Mouse (Mus musculus) stomach, embryonic 16.5 days (tissue): ENCODE data around the gene Arntl2. TPM values are rescaled to one million over a fixed set of nuclear protein-coding genes. Genes with fewer than 3 reads are reported as not detected.

Source experiments
- ATAC-seq: fragments of 200-750 bp; cut with Nextera tagmentation; 2 replicates; pipeline ENCODE4 v1.8.0; 2017; ENCODE audit warnings: moderate number of reproducible peaks, moderate TSS enrichment; ENCODE audit not compliant: insufficient read depth, low FRiP score
- H3K27ac ChIP-seq: fragments of 300-500 bp; sonication (generic); 2 replicates; pipeline ENCODE4 v1.5.1; 2014; ENCODE audit warnings: low read length
- H3K27me3 ChIP-seq: fragments of 300-500 bp; sonication (generic); 2 replicates; pipeline ENCODE4 v1.6.1; 2014; ENCODE audit warnings: low read length, control low read depth, mixed read lengths; ENCODE audit not compliant: control insufficient read depth, insufficient read depth
- H3K36me3 ChIP-seq: fragments of 300-500 bp; sonication (generic); 2 replicates; pipeline ENCODE4 v1.6.1; 2014; ENCODE audit warnings: low read length; ENCODE audit not compliant: control insufficient read depth, insufficient read depth
- H3K4me1 ChIP-seq: fragments of 300-500 bp; sonication (generic); 2 replicates; pipeline ENCODE4 v1.6.1; 2014; ENCODE audit warnings: low read length, control low read depth, mixed read lengths; ENCODE audit not compliant: control insufficient read depth, insufficient read depth
- H3K4me2 ChIP-seq: fragments of 300-500 bp; sonication (generic); 2 replicates; pipeline ENCODE4 v1.6.1; 2014; ENCODE audit warnings: low read depth, low read length, mixed read lengths
- H3K4me3 ChIP-seq: fragments of 300-500 bp; sonication (generic); replicated peaks from 2 replicates; pipeline ENCODE4 v1.5.1; 2014; ENCODE audit warnings: mild to moderate bottlenecking, low read length
- H3K9ac ChIP-seq: fragments of 300-500 bp; sonication (generic); 2 replicates; pipeline ENCODE4 v1.6.1; 2014; ENCODE audit warnings: low read length
- H3K9me3 ChIP-seq: fragments of 300-500 bp; sonication (generic); replicated peaks from 2 replicates; pipeline ENCODE4 v1.6.1; 2016; ENCODE audit warnings: low read length, control low read depth; ENCODE audit not compliant: control insufficient read depth
- WGBS: fragments of 180-500 bp; shearing (Covaris S2); extraction: QIAGEN DNeasy Blood & Tissue Kit; methylation state at CpG from one replicate; pipeline ENCODE4 v1.1.7; 2014; 5-methylcytosine and 5-hydroxymethylcytosine counted together
- polyA plus RNA-seq: library from polyadenylated mRNA; unstranded; fragments of >200 nt; fragmentation: Nextera tagmentation; extraction: Ambion mirVana; gene quantifications from 2 replicates; pipeline ENCODE4 v1.2.1, GENCODE M21; 2015

Gene Arntl2
- polyA plus RNA-seq, 1 experiment from 2014 or later, result 7.5 TPM

DNA sequence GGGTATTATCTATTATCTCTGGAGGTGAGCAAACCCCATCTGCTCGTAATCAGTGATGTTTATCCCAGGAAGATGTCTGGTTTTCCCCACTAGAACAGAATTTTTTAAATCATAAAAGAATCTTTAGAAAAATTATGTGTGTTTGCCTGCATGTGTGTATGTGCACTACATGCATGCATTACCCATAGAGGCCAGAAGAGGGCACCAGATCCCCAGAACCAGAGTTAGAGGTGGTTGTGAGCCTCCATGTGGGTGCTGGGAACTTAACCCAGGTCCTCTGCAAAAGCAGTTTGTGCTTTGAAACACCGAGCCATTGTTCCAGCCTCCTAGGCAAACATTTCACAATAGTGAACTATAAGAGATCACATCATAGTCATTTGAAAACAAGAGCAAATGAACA lies 81.0 kb downstream of the Arntl2 start:
- H3K4me1 ChIP-seq, result no peaks in the 10 kb centered on the region
- H3K27me3 ChIP-seq, result no peaks in the 10 kb centered on the region
- no peak for ATAC-seq
- H3K4me3 ChIP-seq, result no peak overlapping the region
- no peak overlapping the region for H3K27ac ChIP-seq
- H3K9me3 ChIP-seq, result peaks cover 6% of the 10 kb centered on the region
- WGBS, result 92% methylated on average over 2 of the region's 2 CpGs
- no peak overlapping the region for H3K4me2 ChIP-seq
- H3K9ac ChIP-seq, result no peak overlapping the region
- no peaks in the 10 kb centered on the region for H3K36me3 ChIP-seq

GRCm38 (mm10) chr6:146877425-146878045 lies 81.7 kb downstream of the Arntl2 start:
- no peak for ATAC-seq
- H3K4me3 ChIP-seq, result no peak overlapping the region
- H3K4me1 ChIP-seq, result no peaks in the 10 kb centered on the region
- H3K9me3 ChIP-seq, result peaks cover 6% of the 10 kb centered on the region
- no peaks in the 10 kb centered on the region for H3K36me3 ChIP-seq
- no peak overlapping the region for H3K27ac ChIP-seq
- 88% methylated on average over 12 of the region's 12 CpGs for WGBS
- no peak overlapping the region for H3K9ac ChIP-seq
- H3K27me3 ChIP-seq, result no peaks in the 10 kb centered on the region
- no peak overlapping the region for H3K4me2 ChIP-seq

DNA sequence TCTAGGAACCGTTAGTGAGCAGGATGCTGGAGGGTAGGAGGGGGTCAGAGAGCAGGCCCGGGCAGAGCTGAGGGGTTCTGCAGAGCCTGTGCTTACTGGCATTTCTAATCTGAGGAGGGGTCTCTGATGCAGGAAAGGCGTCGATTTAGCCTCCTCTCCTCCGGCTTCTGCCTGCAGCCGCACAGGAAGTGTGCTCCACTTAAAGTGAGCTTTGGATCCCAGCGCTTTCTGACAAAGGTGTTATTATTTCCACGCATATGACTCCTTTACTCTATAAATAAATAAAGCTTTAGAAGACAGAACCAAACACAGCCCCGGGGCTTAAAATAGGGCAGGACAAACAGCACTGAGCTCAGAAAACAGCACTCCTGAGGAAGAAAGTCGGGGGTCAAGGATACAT lies 83.1 kb downstream of the Arntl2 start:
- no peaks in the 10 kb centered on the region for H3K36me3 ChIP-seq
- ATAC-seq, result no peak
- 45% methylated on average over 10 of the region's 10 CpGs for WGBS
- H3K9ac ChIP-seq, result no peak overlapping the region
- peaks cover 6% of the 10 kb centered on the region for H3K9me3 ChIP-seq
- H3K4me2 ChIP-seq, result no peak overlapping the region
- no peaks in the 10 kb centered on the region for H3K4me1 ChIP-seq
- H3K27ac ChIP-seq, result no peak overlapping the region
- H3K4me3 ChIP-seq, result no peak overlapping the region
- H3K27me3 ChIP-seq, result no peaks in the 10 kb centered on the region

- no peak for ATAC-seq
- WGBS, result 90% methylated on average over 9 of the region's 9 CpGs
- Histone ChIP-seq H3K4me1 (peaks cover under 1% of the 10 kb centered on the region; the same call in 1 of the 2 replicates), H3K9me3 (peaks cover 6% of the 10 kb centered on the region), H3K9ac (no peak overlapping the region), H3K27me3 (no peaks in the 10 kb centered on the region), H3K4me2 (no peak overlapping the region), H3K4me3 (no peak overlapping the region), H3K36me3 (no peaks in the 10 kb centered on the region), H3K27ac (no peak overlapping the region)
Measured at GRCm38 (mm10) chr6:146879856-146880255, 84.0 kb downstream of the Arntl2 start.

GRCm38 (mm10) chr6:146880296-146880695 lies 84.4 kb downstream of the Arntl2 start:
- H3K27me3 ChIP-seq, result no peaks in the 10 kb centered on the region
- no peak for ATAC-seq

DNA sequence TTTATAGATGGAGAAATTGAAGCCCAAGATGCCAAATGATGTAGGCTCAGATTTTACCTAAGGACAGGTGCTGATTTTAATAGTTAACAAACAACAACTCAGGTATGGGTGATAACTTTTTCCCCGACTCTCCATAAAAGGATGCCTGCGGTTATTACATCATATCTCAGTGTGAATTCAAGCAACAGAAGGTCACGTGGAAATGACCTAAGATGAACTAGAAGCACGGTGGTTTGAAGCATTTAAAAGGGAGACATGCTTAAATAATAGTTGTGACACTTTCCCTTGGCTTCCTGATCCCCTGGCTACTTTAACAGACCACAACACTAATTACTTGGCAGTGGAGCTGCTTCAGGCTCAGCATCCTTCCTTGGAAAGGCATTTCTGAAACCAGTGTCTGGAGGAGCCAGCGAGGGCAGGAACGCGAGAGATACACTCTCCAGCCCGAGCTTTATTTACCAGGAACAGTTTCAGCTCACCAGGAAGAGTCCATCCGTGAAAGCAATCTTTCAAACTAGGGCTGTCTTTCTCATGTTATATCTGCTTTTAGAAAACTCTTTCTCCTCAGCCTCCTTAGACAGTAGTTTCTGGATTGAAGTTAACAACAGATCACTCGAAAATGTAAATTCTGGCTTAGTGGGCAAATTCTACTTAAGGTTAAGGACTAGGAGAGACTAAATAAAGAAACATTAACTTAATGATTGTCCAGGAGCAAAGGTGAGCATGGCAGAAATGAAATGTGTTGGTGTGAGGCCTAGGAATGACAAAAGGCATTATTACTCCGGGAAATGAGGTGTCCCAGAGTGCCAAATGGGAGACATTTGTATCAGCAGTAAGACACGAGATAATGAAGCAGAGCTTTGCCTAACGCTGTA lies 86.3 kb downstream of the Arntl2 start:
- no peak overlapping the region for H3K4me2 ChIP-seq
- no peak overlapping the region for H3K9ac ChIP-seq
- H3K27me3 ChIP-seq, result no peaks in the 10 kb centered on the region
- WGBS, result 59% methylated on average over 13 of the region's 13 CpGs
- peaks cover 4% of the 10 kb centered on the region; the same call in 1 of the 2 replicates for H3K4me1 ChIP-seq
- H3K36me3 ChIP-seq, result no peaks in the 10 kb centered on the region
- ATAC-seq, result no peak
- H3K9me3 ChIP-seq, result peaks cover under 1% of the 10 kb centered on the region
- H3K27ac ChIP-seq, result no peak overlapping the region
- no peak overlapping the region for H3K4me3 ChIP-seq

More at GRCm38 (mm10) chr6:146880296-146880695, 84.4 kb downstream of the Arntl2 start:
- H3K9me3 ChIP-seq, result peaks cover 6% of the 10 kb centered on the region
- no peak overlapping the region for H3K9ac ChIP-seq
- H3K36me3 ChIP-seq, result no peaks in the 10 kb centered on the region
- no peak overlapping the region for H3K4me2 ChIP-seq
- H3K27ac ChIP-seq, result no peak overlapping the region
- H3K4me3 ChIP-seq, result no peak overlapping the region
- peaks cover 4% of the 10 kb centered on the region; the same call in 1 of the 2 replicates for H3K4me1 ChIP-seq
- WGBS, result 73% methylated on average over 4 of the region's 4 CpGs

Other genes with a start within 250 kb of the Arntl2 start
- 96.6 and 98.8 TPM in 2 replicates for gene Fgfr1op2, start 218.9 kb upstream of the Arntl2 start, polyA plus RNA-seq
- 56.6 and 65.3 TPM in 2 replicates for gene Ints13, start 218.2 kb upstream of the Arntl2 start, polyA plus RNA-seq
- 131 and 140 TPM in 2 replicates for gene Med21, start 153.5 kb upstream of the Arntl2 start, polyA plus RNA-seq
- gene Tm7sf3, start 153.2 kb upstream of the Arntl2 start, polyA plus RNA-seq, result 31.9 and 32.3 TPM in 2 replicates
- gene Stk38l, start 71.1 kb upstream of the Arntl2 start, polyA plus RNA-seq, result 23.4 and 26.3 TPM in 2 replicates
- gene Smco2, start 54.0 kb downstream of the Arntl2 start, polyA plus RNA-seq, result not detected in 2 replicates
- gene Ppfibp1, start 92.4 kb downstream of the Arntl2 start, polyA plus RNA-seq, result 51.4 and 53.4 TPM in 2 replicates
- 0.14 and 0.21 TPM in 2 replicates for gene 1700034J05Rik, start 158.4 kb downstream of the Arntl2 start, polyA plus RNA-seq
- 3.6 and 5.6 TPM in 2 replicates for gene Rep15, start 236.5 kb downstream of the Arntl2 start, polyA plus RNA-seq
- gene Mrps35, start 246.7 kb downstream of the Arntl2 start, polyA plus RNA-seq, result 106 and 121 TPM in 2 replicates